Mouse (Mus musculus) lung, adult 18-20 months (tissue): Measurements from ENCODE around the gene Acaca.
A peak's percentile ranks its signal among the peaks of the same experiment; 100 is the strongest.

Experiments
- DNase-seq, 2 experiments: peaks; one replicate each; pipeline ENCODE4 v3.0.0; 2022; ENCODE audit warnings: mixed read lengths in 2 of 2

Acaca gene

DNA sequence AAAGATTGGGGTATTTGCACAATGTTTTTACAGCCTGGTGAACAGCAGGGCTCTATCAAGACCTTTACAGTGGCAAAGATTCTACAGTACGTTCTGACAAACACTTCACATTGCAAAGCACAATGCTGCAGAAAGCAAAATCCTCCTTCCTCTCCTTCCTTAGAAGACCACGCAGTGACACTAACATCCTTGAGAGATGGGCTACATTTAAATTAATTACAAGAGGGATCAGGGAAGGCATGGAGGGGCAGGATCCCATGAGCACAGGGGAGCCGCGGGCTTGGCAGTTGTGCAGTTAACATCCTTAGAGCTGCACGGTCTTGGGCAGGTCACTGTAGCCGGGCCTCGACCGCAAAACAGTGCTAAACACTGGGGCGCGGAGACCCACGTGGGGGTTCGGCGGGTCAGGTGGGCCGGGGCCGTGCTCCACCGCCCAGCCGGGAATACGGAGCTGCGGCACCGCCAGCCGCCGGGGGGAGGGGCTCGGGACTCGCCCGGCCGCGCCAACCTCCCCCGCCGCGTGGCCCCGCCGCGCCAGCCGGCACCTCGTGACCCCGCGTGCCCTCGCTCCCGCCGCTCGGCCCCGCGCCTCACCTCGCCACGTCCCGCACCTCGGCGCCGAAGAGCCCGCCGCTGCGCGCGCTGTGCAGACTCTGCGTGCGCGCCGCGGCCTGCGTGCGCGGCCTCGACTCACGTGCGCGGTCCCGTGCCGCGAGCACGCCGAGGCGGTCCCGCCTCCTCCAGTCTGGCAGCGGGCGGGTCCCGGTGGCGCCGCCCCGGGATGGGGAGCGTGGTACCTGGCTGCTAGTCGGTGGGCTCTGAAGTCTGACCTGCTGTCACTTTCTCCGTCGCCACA is at the start of gene Acaca, which contains the start of gene Tada2a:
Acaca (plus strand) TSS at position 730 of the 856 bp plus-strand sequence.
Tada2a (minus strand) TSS at position 658 of the 856 bp plus-strand sequence.
- DNase-seq: peak; percentile 70 to 71

DNA sequence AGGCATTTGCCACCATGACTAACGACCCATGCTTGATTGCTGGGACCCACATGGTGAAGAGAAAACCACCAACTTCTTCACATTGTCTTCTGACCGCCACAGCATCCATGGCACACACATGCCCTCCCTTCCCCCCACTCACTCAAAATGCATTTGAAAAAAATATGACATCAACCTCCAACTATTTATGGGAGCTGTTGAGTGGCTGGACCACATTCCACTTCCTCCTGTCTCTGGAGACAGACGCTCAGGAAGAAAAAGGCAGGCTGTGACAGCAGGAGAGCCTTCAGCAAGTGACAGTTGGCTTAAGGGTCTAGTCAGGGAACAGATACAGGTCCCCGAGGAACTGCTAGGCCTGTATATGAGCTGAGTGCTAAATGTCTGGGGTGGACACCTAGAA is 49.6 kb upstream of the Acaca start:
- peak; percentile 47 to 63 for DNase-seq

DNA sequence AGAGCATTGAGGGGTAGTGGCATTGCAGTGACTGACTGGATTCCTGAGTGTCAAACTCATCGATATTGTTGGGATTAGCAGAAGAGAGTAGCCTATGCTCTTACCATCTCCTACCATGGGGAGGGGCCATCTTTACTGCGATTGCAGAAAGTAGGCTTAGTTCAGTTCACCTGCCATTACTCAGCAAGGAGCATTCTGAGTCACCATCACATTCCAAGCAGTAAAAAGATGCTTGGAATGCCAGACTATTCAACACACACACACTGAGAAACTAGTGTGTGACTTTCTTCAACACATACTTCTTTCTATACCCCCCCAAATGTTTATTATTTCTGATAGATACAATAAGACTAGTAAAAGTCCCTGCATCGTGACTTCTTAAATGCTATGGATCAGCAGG is 49.1 kb upstream of the Acaca start:
- no peak for DNase-seq

DNA sequence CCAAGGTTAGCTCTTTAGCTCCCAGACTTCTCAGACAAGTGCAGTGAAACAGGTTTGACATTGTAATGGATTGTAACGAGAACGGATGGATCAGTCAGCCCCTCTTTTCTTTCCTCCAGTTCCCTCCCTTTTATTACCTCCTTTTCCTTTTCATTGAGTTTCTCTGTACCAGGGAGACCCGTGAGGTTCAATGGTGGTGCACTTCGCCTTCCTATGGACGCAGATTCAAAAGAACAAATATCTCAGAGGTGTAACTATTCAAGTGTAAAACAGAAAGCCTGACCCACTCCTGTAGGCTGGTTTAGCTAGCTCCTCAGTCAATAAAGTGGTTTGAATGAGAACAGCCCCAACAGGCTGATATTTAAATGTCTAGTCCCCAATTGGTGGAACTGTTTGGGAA is 47.6 kb upstream of the Acaca start:
- no peak for DNase-seq

DNA sequence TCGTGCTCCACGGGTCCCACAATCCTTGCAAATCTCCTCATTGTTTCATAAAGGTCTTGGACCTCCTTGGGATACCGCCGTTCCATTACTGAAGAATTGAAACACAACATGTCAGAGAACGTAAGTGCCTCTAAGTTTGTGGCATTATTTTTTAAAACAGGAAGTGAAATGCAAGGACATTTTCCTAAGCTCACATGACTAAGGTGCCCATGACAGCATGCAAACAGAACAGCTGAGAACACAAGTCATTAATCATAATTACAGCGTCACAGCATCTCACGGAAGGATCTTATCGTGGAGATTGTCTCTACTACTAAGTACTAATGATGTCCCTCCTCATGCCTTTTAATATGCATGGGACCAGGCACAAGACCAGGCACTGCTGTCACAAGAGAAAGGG is 38.9 kb upstream of the Acaca start:
- no peak for DNase-seq

DNA sequence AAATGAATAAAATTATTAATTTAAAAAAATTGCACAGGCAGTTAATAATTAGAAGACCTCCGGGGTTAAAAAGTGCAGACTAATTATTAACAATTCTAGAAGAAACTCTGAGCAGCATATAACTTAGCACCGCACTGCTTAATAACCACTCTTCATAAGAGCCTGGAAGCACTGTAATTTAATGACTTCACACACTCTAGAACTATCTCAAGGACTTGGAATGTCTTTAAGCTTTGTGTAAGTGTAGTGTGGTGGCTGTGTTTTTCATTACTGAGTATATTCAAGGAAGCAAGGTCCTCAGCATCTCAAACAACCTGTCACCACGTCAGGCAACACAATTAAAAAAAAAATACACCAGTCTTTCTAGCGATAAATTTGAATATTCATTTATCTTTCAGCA is 34.4 kb upstream of the Acaca start:
- DNase-seq: no peak

DNA sequence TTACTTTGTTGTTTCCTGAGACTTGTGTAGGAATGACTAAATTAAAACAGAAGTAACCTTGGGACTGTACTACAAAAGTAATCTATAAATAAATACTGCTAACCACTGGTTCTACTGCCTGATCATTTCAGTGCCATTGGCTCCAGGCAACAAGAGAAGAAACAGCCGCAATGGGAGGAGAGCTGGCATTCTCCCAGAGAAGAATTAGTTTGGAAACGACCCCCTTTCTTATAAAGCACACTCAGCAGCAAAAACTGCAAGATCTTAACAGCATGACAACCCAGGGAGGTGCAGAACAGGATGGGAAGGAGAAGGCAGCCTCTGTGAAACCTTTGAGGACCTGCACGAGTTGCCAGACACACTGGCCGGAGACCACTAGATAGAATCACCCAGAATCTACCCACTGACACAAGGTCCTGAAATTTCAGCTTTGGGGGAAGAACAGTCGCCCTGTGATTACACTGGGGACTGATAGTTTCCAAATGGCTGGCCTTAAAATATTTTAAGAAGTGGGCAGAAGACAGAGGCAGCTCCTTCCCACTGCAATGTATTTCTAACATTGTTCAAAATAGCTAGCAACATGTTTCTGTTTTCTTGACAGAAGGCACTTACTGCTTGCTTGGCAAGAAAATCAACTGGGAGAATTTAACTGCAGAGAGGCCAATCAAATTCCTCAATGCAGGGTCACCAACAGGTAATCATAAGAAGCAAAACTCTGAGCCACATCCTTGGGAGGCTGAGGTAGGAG is 32.0 kb upstream of the Acaca start:
- DNase-seq: no peak

DNA sequence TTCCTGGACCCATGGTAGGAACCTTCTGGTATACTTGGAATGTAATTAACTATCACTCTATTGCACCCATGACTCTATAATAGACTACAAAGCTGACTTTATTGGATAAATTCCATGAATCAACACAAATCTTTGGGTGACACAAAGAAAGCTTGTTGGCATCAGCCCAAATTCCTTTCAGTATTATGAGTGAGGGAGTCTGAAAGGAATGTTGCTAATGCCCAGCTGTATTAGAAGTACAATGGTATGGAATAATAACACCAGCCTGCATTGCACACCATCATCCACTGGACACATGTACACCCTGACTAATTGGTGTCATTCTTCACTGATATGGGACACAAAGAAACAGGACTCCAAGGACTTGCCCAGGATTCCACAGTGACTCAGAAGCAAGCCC is 28.3 kb upstream of the Acaca start:
- DNase-seq: no peak

DNA sequence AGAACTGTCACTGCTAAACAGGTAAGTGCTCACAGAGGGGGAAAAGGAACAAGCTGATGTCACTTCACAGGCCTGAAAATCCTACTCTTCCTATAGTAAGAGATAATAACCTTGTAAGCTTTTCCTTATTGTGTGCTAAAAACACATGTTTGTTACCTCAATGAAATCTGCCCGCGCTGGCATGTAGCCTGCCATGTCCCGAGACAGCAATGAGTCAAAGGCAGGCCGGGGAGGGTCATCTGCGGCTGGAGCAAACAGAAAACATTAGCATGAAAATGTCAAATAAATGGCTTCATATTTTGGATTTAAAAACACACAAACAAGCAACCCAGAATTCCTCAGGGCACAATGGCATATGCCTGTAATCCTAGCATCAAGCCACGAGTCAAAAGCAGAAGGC is 25.4 kb upstream of the Acaca start:
- DNase-seq: no peak

DNA sequence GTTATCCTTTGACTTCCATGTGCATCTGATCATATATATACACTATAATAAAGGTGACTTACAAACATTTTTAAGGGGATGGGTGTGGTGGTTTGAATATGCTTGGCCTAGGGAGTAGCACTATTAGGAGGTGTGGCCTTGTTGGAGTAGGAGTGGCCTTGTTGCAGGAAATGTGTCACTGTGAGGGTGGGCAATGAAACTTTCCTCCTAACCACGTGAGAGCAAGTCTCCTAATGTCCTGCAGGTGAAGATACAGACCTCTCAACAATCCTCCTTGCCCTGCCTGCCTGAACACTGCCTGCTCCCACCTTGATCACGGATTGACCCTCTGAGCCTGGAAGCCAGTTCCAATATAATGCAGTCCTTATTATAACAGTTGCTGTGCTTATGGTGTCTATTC is 22.3 kb upstream of the Acaca start:
- no peak for DNase-seq

DNA sequence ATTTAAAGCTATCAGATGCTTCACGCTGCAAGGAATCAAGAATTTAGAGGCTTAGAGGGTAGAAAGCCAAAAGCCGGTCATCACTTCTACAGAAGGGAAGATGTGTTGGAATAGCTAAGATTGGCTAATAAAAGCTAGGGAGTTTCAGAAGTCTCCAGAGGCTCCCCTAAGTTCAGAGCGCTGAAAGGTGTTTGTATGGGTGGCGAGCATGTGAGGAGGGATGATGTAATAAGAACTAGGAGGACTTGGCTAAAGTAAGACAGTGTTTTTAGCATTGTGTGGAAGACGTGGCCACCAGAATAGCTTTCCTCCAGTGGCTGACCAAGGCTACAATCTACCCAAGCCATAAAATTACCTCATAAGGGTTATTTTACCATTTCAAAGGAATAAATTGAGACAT is 15.8 kb upstream of the Acaca start:
- no peak for DNase-seq

DNA sequence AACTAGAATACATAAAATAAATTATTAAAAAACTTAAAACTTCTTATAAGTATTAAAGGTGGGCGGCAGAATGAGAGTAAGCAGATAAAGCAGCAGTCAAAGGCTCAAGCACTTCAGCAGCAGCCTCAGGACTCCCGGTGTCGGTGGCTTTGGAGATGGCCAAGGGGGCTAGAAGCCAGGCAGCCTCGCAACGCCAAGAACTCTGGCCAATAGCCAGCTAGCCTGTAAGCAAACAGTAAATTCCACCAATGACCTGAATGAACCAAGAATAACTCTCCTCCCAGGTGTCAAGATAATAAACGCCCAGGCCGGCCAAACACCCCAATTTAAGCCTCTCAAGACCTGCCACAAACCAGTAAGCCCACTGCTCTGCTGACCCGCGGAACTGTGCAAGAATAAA is 13.8 kb upstream of the Acaca start:
- peak in 1 of 2 experiments; percentile 31 for DNase-seq

DNA sequence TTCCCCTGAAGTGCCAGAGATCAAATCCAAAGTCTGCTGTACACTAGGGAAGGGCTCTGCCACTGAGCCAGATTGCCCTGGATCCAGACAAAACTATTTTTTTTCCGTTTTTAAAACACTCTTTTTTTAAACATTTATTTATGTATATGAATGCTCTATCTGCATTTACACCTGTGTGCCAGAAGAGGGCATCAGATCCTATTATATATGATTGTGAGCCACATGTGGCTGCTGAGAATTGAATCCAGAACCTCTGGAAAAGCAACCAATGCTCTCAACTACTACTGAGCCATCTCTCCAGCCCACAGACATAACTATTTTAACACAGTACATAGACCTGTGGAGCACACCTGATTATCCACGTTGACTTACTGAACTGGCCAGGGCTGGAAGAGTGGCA is 13.3 kb upstream of the Acaca start:
- no peak for DNase-seq

DNA sequence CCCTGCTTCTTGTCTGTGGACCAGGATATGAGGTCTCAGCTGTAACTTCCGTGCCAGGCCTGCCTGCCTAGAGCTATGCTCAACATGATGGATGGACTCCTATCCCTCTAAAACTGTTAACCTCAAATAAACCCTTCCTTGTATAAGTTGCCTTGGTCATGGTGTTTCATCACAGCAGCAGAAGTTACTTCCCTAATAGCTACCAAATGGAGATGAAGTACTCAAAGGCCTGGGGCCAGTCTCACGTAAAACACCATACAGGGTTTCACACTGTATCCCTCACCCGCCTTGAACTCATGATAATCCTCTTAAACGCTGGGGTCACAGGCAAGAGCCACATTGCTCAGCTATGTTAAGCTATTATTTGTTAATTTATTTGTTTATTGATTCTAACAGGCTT is 12.0 kb upstream of the Acaca start:
- DNase-seq: no peak

DNA sequence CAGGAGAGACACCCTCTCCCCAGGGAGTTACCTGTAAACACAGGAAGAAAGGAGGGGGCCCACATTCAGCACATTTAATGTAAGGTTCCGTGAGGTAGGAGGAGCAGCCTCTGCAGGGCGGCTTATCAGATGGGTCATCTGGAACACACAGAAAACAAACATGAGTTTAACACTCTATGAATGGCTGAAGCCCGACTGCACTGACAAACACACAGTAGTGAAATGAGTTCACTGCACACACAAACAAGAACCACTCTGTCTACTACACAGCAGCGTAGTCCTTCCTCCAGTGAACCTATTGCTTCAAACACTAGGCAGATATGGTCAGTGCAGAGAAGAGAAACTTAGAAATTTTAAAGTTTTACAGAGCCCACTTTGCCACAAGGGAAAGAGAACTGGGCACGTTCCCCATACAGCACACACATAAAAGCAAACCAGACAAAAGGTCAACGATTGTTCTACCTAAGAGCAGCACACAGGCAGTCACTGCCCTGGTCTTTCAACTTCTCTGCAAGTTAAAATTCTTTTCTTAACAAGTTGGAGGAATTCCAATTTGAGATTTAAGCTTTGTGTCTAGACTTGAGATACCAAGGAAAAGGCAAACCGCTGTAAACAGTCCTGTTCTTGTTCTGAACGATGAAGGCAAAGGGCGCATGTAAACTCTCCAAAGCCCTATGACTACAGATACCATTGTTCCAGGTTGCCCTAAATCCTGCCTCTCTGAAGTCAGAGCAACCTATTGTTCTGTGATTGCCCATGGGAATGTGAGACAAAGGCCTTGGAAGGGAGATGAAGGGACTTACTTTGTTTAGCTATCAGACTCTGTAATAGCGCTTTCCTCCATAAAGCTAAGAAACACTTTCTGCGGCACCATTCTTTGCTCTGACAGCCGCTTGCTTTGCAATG is 8.2 kb upstream of the Acaca start:
- peak in 1 of 2 experiments; percentile 13 for DNase-seq

DNA sequence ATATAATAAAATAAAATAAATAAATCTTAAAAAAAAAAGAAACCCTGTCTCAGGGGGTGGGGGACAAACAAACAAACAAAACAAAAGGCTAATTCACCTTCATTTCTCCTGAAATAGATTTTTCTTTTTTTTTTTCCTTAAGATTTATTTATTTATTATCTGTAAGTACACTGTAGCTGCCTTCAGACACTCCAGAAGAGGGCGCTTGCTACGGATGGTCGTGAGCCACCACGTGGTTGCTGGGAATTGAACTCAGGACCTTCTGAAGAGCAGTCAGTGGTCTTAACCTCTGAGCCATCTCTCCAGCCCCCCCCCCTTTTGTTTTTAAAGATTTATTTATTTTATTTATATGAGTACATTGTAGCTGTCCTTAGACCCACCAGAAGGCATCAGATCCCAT is 1.5 kb upstream of the Acaca start:
- DNase-seq: no peak

DNA sequence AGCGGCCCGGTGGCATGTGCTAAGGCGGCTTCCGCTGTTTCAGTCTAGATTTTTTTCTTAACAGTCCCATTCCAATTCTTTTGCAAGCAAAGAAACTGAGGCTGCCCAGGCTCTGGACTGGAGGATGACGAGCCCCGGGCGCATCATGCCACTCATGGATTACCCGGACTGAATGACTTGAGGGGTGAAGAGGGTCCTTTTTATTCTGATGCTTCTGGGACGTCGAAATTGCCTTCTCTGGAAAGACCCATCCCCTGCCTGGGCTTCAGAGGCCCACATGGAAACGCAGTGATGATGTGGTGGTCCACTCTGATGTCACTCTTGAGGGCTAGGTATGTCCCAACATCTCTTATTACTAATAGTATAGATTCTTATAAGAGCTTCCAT is 320 bp downstream of the Acaca start:
- DNase-seq: no peak

DNA sequence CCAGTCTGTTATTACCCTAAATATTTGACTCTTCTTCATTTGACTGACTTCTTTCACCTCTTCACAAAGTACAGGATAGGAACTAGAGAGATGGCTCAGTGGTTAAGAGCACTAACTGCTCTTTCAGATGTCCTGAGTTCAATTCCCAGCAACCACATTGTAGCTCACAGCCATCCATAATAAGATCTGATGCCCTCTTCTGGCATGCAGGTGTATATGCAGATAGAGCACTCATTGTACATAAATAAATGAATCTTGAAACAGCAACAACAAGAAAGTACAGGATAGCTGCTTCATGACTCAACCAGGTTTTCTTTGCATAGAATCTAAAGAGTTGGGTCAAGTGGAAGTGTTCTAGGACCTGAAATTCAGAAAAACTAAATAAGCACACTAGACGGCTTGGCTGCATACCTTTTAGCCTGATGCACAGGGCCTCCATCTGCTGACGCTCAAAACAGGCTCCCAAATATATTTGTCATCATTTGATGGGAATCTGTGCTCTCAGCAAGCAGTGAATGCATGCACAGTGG is 4.9 kb downstream of the Acaca start:
- DNase-seq: no peak

DNA sequence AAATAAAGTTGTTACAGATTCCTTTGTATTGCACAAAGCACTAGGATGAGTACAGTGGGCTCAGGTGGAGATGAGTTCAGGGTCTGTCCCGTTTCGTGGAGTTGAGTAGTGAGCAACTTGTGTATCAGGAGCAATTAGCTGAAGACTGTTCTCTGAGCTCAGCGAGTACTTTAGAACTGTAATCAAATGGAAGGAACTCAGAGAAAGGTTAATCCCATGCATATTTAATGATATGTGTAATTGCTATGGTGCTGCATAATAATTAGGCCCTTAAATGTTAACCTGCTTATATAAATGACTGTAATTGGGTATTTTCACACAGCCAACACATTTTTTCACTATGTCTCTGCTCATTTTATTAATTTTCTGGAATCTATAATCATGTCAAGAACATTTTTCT is 7.0 kb downstream of the Acaca start:
- DNase-seq: no peak

DNA sequence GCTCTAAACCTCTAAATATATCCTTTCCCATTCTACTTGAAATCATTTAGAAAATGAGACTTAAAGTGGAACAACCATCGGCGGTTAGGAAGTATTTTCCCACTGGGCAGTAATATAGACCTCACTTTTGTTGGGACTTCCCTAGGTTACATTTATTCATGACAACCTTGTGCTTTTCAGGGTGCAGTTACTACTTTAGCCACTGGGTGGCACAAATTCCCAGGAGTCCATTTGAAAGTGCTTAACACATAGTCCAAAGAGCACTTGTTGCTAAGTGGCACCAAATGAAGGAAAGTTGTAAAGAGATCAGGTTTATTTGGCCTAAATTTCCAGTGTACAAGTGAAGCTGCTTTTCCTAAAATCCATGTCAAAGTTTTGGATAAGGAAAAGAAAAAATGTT is 12.3 kb downstream of the Acaca start:
- DNase-seq: peak; percentile 58 to 63

DNA sequence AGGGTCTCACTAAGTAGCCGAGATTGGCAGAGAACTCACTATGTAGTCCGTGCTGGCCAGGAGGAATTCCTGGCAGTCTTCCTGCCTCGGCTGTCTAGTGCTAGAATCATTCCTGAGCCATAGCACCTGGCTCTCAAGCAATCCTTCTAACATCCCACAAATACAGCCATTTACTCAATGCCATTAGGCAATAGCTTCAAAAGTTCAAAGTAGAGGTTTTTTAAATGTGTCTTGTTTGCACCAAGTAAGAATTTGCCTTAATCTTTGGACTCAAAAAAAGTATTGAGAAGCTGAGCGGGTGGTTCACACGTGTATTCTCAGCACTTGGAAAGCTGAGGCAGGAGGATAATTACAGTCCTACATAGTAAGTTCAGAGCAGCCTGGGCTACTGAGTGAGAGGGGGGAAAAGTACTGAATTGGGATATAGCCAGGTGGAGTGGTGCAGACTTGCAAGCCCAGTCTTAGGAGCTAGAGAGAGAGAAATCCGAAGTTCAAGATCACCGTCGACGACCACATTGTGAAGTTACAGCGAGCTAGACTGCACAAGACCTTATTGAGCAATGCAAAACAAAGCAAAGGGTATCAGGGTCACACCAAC is 15.8 kb downstream of the Acaca start:
- DNase-seq: no peak

DNA sequence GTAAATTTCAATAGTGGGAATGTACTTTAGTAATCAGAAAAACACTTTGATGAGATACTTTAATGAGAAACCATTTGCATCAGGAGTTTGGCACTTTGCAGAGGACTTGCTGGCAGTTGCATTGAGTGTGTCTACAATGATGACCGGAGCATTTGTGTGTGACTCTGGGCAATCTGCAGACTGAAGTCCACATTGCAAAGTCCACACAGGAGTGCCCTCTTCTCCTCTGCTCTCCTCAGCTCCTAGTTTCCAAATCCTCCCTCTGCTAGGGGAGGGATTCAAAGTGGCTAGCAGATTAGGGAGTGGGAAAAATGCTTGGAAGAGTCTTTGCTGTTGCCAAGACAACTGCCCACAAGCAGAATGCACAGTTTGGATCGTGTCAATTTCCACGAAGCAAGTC is 16.6 kb downstream of the Acaca start:
- DNase-seq: no peak

DNA sequence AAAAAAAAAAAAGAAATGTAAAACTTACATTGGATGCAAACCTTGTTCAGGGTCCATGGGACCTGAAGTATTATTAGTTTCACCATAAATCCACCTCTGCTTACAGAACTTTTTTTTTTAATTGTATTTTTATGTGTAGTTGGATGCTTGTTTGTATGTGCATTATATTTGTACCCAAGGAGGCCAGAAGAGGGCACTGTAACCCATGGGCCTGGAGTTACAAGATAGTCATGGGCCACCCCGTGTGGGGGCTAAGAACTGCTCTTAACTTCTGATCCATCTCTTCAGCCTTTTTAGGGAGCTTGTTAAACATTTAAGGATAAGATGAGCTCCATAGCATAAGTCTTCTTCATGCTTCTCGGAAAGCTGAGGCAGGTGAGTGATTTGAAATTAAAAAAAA is 21.4 kb downstream of the Acaca start:
- DNase-seq: no peak
